Mouse (Mus musculus) left cerebral cortex, adult 18-20 months (tissue): Measurements from ENCODE around the gene Trpc4ap. TPM values are rescaled to one million over a fixed set of nuclear protein-coding genes. Genes with fewer than 3 reads are reported as not detected.

Experiments
- DNase-seq, 2 experiments: peaks; one replicate each; pipeline ENCODE4 v3.0.0; 2021 to 2022; ENCODE audit warnings: low spot score in 2 of 2, mixed read lengths in 1 of 2
- total RNA-seq, 2 experiments: library from RNA; stranded (reverse); gene quantifications; 2 replicates each; pipeline ENCODE4 v1.2.3; 2021

Gene Trpc4ap
- total RNA-seq, 2 experiments from 2014 or later, result 142 to 144 TPM

GRCm38 (mm10) chr2:155695316-155695715 is 3.1 kb upstream of the Trpc4ap start:
- DNase-seq, result no peak

GRCm38 (mm10) chr2:155694564-155694963 is 2.4 kb upstream of the Trpc4ap start:
- DNase-seq, result no peak

- no peak for DNase-seq
Observed at GRCm38 (mm10) chr2:155693136-155693535, 952 bp upstream of the Trpc4ap start.

GRCm38 (mm10) chr2:155691336-155691722 is 855 bp downstream of the Trpc4ap start:
- DNase-seq, result no peak

- DNase-seq, result no peak
Observed at GRCm38 (mm10) chr2:155689211-155689610, 3.0 kb downstream of the Trpc4ap start.

GRCm38 (mm10) chr2:155687746-155688145 is 4.4 kb downstream of the Trpc4ap start:
- no peak for DNase-seq

GRCm38 (mm10) chr2:155686572-155686971 is 5.6 kb downstream of the Trpc4ap start:
- no peak for DNase-seq

- DNase-seq, result no peak
Observed at GRCm38 (mm10) chr2:155683821-155684220, 8.4 kb downstream of the Trpc4ap start.

- DNase-seq, result no peak
Observed at GRCm38 (mm10) chr2:155683137-155683536, 9.0 kb downstream of the Trpc4ap start.

- no peak for DNase-seq
Observed at GRCm38 (mm10) chr2:155681874-155682273, 10.3 kb downstream of the Trpc4ap start.

- no peak for DNase-seq
Observed at GRCm38 (mm10) chr2:155681194-155681593, 11.0 kb downstream of the Trpc4ap start.

- no peak for DNase-seq
Observed at GRCm38 (mm10) chr2:155680591-155680990, 11.6 kb downstream of the Trpc4ap start.

GRCm38 (mm10) chr2:155679586-155680110 is 12.5 kb downstream of the Trpc4ap start:
- no peak for DNase-seq

- DNase-seq, result no peak
Observed at GRCm38 (mm10) chr2:155675118-155675517, 17.1 kb downstream of the Trpc4ap start.

- peak; percentile 42 to 55 for DNase-seq
Observed at GRCm38 (mm10) chr2:155673546-155673945, 18.6 kb downstream of the Trpc4ap start.

- no peak for DNase-seq
Observed at GRCm38 (mm10) chr2:155671236-155671635, 20.9 kb downstream of the Trpc4ap start.

GRCm38 (mm10) chr2:155668461-155668860 is 23.7 kb downstream of the Trpc4ap start:
- no peak for DNase-seq

- DNase-seq, result no peak
Observed at GRCm38 (mm10) chr2:155667881-155668280, 24.3 kb downstream of the Trpc4ap start.

- DNase-seq, result no peak
Observed at GRCm38 (mm10) chr2:155663910-155664460, 28.2 kb downstream of the Trpc4ap start.

GRCm38 (mm10) chr2:155663097-155663496 is 29.1 kb downstream of the Trpc4ap start:
- DNase-seq, result peak; percentile 63 to 71

- no peak for DNase-seq
Observed at GRCm38 (mm10) chr2:155662390-155662789, 29.8 kb downstream of the Trpc4ap start.

- DNase-seq, result no peak
Observed at GRCm38 (mm10) chr2:155655759-155656372, 36.3 kb downstream of the Trpc4ap start.

- DNase-seq, result no peak
Observed at GRCm38 (mm10) chr2:155652618-155653017, 39.6 kb downstream of the Trpc4ap start.
